Mouse (Mus musculus) erythroid progenitor cell, adult 5-6 weeks (primary cell): ENCODE measurements around the gene Nucks1. TPM values are rescaled to one million over a fixed set of nuclear protein-coding genes. Genes with fewer than 3 reads are reported as not detected.
"Not testable (repeated sequence)": the region's sequence is repeated elsewhere in the genome, so short reads cannot be mapped to it uniquely, and the experiment has no call there.

ENCODE experiments used
- ATAC-seq: replicated peaks from 2 replicates; pipeline ENCODE4 v1.8.0; 2016; ENCODE audit warnings: moderate number of reproducible peaks, mild to moderate bottlenecking, moderate TSS enrichment, inconsistent platforms; ENCODE audit not compliant: poor library complexity, low FRiP score, severe bottlenecking
- total RNA-seq, 2 experiments: library from RNA; stranded (forward) in 1 of 2; stranded (reverse) in 1 of 2; fragments of 150-400 nt in 1 of 2; fragments of 186-747, 209-891 nt in 1 of 2; gene quantifications; 2 replicates each; pipeline versions ENCODE4 v1.2.3 to v1.2.4; 2015 to 2017; ENCODE audit warnings: low replicate concordance in 2 of 2

Gene Nucks1
- total RNA-seq (2015; ENCODE audit: low replicate concordance) (153 and 169 TPM in 2 replicates), total RNA-seq (2017; ENCODE audit: low replicate concordance) (248 and 299 TPM in 2 replicates)

DNA sequence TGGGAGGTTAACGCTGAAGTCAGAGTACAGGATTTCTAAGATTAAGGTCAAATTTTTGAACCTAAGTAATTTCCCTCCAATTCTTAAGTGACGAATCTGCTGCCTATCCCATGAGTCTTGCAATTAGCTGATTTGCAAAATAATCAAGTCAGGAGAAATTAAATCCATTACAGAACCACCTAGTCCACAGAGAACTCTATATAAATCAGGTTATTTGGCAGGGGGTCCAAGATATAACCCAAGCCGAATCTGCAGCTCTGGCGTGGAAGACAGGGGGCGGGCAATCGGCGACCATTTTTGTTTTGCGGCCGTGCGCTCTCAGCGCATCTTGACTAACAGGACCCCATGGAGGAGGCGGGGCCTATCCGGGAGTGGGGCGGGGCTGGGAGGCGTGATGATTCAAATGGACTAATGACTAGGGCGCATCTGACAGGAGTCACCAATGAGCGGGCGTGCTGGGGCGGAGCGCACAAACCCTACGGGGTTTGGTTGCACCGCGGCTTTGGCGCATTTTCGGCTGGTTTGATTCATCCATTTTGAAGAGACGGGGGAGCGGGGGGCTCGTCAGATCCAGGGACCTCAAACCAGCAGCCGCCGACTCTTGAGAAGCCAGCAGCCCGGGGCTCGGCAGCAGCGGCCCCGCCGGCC, at the start of gene Nucks1:
Gene Nucks1 (plus strand): TSS at position 534 of the 648 bp plus-strand sequence.
- peak; percentile 95 for ATAC-seq

DNA sequence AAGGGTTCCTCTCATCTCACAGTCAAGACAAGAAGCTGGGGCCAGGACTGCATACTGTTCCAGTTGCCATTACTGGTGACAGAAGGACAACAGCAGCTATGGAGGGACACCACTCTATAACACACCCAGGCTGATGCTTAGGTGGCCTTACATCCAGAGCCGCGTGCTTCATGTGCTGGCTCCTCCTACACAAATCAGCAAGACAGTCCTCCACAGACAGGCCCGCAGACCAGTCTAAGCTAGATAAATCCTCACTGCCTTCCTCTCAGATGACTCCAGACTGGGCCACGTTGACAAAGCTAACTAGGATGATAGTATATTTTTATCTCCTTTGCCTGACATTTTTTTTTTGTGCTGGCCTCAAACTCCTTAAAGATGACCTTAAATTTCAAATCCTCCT, 48.5 kb upstream of the Nucks1 start:
- no peak for ATAC-seq

DNA sequence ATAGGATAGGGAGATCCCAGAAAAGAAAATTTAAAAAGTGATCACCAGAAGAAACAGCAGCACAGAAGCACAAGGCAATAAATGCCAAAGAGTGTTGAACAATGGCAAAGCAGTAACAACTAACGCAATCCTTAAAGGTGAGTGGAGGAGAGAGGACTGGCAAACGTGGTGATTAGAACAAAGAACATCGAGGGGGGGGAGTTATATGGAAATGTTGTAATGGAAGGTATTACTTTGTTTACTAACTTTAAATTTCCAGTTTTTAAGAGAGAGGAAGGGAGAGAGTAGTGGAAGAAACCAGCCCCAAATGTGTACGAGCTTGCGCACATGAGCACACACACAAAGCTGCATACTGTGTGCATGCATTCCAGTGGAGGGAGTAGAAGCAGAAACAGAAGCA, 44.7 kb upstream of the Nucks1 start:
- no peak for ATAC-seq

DNA sequence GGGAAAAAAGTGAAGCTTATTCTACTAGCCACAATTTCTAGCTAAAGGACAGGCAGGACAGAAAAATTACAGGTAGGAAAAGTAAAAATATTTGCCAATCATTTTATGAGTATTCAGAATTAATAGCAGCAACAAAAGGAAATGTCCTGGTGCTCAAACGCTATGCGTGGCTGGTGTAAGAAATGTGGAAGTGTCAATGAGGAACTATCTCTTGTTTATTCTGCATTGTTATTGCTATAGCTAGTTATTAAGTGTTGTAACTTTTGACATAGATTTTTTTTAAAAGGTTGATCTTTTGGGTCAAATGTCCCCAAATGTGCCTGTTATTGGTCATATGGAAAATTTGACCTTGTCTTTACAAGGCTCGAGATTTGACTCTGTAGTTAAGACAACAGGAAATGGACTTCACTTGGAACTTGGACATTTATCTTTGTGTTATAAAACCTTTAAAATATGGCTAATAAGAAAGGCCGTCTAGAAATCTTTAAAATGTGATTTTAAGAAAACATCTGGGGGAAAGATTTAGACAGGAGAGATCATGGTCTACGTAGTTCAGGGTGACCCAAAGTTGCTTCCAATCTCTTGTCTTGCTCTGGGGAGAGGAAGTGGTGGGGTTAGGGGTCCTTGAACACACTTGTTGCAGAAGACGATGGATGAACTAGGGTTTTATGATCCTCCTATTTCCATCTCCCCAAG, 43.9 kb upstream of the Nucks1 start:
- no peak for ATAC-seq

DNA sequence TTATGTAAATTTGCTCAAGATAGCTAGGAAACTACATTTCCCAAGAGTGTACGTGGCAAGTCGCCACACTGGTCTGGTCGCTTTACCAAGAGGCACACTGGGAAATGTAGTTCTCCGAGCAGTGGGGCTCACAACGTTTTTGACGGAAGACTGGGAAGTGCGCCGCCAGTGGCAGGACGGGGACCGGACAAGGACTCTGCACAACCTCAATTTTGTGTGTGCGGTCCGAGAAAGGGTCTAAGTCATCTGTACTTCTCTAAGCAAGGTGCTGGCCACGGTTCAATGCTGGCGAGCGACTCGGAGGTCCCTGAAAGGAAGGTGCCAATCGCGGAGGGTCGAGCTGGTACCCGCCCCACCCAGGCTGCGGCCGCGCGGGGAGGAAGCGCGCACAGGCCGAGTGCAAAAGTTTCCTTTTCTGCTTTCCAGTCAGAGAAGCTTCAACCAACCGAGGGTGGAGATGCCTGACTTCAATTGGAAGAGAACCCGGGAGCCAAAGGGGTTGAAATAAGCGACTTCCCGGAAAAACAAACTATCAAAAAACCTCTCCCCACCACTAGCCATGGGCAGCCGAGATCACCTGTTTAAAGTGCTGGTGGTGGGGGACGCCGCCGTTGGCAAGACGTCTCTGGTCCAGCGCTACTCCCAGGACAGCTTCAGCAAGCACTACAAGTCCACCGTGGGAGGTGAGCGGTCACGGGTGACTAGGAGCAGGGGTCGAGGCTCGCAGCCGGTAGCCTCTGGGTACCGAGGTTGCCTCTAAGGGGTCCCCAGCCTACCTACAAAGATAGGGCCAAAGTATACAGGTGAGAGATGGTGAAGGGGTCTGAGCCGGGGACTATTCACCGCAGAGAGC, 43.0 kb upstream of the Nucks1 start, which contains the start of gene Rab29:
Gene Rab29 (plus strand): TSS at position 132 of the 853 bp plus-strand sequence.
- peak; percentile 95 for ATAC-seq

DNA sequence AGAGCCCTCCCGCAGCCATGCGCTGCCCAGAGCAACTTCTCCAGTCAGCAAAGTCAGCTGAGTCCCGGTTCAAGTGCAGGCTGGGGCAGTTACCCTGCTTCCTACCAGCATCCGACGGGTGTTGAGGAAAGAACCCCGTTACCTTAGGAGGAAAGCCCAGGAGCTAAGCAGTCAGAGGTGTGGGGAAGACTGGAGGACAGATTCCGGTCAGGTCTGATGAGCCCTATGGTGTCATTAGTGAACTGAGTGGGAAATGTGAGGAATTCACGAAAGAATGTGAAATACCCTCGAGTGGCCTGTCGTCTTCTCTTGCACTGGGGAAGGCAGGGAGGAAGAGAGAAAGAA, 42.4 kb upstream of the Nucks1 start:
- peak; percentile 12; the same call in 1 of the 2 replicates for ATAC-seq

DNA sequence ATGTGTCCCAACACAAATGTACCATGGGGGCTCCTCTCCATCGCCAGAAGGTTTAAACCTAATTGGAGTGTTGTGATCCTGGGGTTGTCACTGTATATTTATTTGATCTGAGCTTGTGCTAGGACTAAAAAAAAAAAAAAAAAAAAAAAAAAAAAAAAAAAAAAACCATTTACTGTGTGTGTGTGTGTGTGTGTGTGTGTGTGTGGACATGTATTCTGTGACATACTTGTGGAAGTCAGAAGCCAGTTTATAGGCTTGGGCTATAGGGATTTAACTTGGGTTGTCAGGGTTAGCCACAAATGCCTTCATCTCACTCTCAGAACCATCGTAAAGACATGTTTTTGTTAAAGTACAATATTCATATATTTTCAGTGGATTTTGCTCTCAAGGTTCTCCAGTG, 40.8 kb upstream of the Nucks1 start:
- no peak for ATAC-seq

DNA sequence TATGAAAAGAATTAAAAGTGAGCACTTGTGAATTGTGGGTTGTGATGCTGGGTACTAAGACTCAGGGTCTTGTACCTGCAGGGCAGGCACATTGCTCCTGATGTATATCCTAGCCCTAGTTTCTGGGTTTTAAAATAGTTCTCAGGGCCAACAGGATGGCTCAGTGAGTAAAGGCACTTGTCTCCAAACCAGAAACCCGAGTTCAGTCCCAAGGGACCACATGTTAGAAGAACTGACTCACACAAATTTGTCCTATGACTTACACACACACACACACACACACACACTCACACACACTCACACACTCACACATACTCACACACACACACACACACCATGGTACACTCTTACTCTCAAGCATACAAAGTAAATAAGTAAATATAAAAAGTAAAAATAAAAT, 37.5 kb upstream of the Nucks1 start:
- no peak for ATAC-seq

DNA sequence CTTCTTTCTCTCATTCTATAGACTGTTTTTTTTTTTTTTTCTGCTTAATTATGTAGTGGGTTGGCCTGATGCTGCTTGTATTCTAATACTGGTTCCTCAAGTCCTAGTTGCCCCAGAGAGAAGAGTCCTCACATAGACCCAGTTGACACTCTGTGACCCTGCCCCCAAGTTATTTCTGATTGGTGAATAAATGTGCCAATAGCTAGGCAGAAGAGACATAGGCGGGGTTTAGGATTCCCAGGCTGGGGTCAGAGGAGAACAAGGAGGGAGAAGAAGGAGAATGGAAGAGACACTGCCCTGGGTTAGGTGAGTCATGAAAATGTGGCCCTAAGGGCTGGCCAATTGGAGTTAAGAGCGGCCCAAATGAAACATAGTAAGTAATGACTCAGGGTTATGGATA, 30.5 kb upstream of the Nucks1 start:
- no peak for ATAC-seq

DNA sequence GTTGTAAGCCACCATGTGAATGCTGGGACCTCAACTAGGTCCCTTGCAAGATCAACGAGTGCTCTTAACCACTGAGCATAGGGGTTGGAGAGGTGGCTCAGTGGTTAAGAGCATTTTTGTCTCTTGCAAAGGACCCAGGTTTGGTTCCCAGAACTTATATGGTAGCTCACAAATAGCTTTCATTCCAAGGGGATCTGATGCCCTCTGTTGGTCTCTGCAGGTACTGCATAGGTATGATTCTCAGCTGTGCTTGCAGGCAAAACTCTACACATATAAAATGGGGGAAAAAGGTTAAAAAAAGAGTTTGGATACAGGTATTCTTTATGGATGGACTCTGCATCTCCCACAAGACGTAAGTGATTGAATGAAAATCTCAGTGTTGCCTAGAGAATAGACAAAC, 27.5 kb upstream of the Nucks1 start:
- peak; percentile 63 for ATAC-seq

DNA sequence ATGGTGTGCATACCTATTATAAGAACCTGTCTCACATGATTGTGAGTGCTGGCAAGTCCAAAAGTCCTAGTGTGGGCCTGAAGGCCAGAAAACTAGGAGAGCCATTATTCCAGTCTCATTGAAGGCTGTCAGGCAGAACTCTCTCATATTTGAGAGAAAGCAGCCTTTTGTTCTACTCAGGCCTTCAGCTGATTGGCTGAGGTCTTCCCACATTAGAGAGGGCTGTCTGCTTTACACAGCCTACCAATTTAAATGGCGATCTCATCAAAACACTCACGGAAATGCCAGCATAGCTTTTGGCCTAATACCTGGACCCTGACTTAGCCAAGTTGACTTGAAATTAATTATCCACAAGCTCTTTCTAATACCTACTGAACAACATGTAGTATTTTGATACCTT, 24.2 kb upstream of the Nucks1 start:
- ATAC-seq = no peak

DNA sequence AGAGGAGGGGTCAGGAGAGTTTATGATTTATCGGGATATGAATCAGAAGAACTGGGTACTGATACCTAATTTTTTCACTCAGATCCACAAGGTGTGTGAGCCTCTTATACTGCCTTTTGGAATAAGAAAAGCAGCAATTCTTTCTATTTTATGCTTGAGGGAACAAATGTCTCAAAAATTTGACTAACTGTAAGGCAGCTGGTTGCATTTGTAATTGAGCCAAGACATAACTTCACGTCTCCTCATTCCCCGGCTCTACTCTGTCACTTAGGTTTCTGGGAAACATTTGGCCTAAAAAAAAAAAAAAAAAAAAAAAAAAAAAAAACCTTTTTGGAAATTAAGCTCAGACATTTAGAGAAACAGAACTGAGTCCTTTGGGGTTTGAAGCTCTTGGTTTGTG, 23.7 kb upstream of the Nucks1 start:
- no peak for ATAC-seq

DNA sequence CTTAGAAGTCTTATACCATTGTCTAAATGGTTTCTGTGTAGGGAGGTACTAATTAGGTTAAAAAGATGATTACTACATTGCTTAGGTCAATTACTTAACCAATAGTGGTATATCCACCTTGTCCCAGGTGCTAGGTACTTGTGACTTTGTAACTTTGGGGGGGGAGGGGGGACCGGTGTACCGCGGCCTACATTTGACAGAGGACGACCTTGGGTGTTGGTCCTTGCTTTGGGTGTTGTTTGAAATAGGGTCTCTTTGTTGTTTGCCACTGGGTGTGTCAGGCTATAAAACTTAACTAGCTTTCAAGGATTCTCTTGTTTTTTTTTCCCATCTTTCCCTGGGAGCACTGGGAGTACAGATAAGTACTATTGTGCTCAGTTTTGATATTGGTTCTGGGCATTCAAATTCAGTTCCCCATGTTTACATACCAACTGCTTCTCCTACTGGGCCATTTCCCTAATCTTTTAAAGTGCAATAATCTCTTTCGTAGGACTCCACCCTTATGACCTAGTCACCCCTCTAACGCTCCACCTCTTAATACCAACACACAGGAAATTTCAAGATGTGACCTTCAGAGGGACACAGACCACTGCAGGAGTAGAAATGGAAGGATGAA, 20.2 kb upstream of the Nucks1 start:
- ATAC-seq = no peak

DNA sequence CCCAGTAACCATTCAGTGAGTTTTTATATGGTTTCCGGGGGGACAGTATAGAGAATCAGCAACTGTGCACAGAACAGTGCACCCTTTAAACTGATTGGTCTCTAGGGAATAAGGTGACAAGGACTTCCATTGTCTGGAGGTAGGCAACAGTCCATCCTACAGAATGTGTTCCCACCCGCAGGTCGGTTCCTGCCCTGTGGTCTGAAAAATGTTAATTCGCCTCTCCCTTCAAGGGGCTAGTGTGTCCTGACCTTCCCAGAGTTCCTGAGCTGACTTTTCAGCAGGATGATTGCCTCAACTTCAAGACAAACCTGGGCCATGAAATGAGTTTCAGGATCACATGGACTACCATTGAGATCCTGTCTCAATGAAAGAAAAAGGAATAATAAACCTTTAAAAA, 18.9 kb upstream of the Nucks1 start:
- no peak for ATAC-seq

DNA sequence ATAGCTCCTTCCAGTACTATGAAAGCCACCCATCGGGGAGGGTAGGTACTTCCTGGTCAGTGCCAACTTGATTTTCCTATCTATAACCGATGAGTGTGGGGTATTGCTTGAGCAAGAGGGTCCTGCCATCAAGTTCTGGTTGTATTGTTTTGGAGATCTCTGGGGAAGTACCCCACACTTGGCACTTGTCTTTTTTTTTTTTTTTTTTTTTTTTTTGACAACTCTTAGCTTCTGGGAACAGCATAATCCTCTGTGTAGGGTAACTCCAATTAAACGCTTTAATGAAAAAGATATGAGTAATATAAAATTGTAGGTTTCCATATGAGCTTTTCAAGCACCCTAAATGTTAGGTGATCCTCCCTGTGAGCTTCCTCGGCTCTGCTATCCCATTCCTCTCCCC, 7.7 kb upstream of the Nucks1 start:
- no peak for ATAC-seq

DNA sequence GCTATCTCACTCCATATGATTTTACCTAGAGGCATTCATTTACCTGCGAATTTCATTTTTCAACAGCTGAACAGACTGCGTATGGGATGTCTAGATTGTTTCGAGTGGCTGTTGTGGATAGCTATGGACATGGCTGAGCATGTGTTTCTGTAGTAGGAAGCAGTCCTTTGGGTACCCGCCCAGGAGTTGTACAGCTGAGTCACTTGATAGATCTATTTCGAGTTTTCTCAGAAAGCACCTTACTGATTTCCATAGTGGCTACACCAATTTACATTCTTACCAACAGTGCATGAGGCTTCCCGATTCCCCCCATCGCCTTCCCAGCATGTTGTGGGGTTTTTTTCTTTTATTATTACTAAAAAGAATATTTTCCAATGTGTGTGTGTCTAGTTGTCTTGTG, 7.1 kb upstream of the Nucks1 start:
- no peak for ATAC-seq

DNA sequence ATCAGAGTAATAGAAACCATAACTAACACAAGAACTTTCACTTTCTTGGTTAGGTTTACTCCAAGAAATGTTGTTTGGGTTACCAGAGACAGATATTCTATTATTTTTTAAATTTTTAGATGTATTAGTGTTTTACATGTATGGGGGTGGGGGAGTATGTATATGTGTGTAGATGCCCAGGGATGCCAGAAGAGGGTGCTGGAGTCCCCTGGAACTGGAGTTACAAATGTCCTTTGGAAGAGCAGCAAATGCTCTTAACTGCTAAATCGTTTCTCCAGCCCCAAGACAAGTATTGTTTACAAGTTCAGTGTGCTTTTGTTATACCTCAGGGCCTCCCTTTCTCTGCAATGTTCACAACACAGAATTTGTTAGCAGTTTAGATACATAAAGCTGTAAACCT, 4.8 kb upstream of the Nucks1 start:
- ATAC-seq = no peak

DNA sequence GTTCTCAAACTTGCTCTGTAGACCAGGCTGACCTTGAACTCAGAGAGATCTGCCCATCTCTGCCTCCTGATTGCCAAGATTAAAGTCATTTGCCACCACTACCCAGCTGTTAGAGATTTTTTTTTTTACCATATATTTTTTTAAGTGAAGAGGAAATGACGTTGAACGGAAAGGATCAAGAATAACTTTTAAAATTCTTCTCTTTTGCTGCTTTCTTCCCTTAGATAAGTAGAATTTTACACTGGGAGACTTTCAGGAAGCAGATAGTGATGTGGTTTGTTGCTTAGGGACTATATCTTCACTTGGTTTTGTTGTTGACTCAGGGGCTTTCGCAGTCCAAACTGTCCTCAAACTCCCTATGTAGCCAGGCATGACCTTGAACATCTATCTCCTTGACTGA, 1.9 kb upstream of the Nucks1 start:
- no peak for ATAC-seq

DNA sequence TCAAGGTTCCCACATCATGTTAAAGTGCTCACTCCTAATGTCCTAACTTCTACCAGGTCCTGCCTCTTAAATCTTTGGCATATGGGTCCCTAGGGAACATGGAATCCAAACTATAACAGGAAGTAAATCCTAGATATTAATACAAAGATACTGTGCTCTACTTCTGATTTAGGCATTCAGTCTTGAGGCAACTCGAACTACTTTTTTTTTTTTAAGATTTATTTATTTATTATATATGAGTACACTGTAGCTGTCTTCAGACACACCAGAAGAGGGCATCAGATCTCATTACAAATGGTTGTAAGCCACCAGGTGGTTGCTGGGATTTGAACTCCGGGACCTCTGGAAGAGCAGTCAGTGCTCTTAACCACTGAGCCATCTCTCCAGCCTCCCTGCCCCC, 1.1 kb upstream of the Nucks1 start:
- ATAC-seq = not testable (repeated sequence)
